Mouse (Mus musculus) layer of hippocampus, adult 9-11 months (tissue): ENCODE data around the gene Tnfsf9.

Experiments used
- DNase-seq: peaks from one replicate; pipeline ENCODE4 v3.0.0; 2022

The Tnfsf9 gene

GRCm38 (mm10) chr17:57105181-57106034 is at the start of gene Tnfsf9:
Gene Tnfsf9 (plus strand): TSS chr17:57105325.
- no peak for DNase-seq

DNA sequence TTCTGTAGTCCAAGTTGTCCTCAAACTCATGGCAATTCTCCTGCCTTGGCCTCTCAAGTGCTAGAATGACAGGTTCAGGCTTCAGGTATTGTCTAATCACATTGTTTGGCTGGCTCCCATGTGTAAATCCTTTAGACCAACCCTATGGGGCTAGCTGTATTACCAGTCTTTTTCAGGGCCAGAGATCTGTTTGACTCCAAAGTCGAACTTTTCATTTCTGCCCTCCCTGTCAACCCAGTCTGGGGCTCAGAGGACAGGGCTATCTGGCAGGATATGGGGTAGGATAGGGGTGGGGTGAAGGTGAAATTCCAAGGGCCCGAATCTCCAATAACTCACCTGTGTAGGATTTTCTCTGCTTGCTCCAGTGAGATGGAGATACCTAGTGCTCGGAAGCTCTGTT is 48.9 kb upstream of the Tnfsf9 start:
- DNase-seq = no peak

DNA sequence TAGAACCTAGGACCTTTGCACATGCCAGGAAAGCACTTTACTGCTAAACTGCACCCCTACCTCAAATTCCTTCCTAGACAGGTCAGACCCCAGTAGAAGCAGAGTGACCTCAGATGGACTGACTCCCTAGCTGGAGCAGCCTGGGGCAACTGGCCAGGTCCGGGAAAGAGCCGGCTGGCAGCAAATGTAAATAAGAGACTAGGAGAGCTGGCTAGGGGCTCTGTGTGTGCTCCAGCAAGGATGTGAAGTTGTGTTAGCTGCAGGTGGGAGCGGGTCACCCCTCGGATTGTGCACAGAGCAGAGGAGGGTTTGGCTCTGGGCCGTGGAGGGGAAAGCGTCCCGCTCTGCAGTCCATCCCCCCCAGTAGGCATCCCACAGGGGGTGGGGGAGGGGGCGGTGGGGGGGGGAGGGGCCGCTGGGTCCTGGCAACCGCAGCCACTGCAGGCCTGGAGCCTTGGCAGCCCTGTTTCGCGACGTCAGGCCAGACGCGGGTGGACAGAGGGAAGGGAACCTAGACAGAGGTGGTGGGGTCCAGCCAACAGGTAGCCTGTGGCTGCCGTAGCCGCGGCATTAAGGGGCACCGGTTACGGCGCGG is 46.1 kb upstream of the Tnfsf9 start, which contains the start of gene Crb3:
TSS of gene Crb3 (plus strand) at position 215 of the 595 bp plus-strand sequence.
- DNase-seq = no peak

GRCm38 (mm10) chr17:57059486-57059977 is 45.6 kb upstream of the Tnfsf9 start, which contains the start of gene Slc25a23:
Gene Slc25a23 (minus strand): TSS chr17:57059863.
- peak; percentile 81 for DNase-seq

- DNase-seq = peak; percentile 97
Observed at GRCm38 (mm10) chr17:57060231-57060801, 44.8 kb upstream of the Tnfsf9 start.

GRCm38 (mm10) chr17:57061069-57061468 is 44.1 kb upstream of the Tnfsf9 start:
- no peak for DNase-seq

DNA sequence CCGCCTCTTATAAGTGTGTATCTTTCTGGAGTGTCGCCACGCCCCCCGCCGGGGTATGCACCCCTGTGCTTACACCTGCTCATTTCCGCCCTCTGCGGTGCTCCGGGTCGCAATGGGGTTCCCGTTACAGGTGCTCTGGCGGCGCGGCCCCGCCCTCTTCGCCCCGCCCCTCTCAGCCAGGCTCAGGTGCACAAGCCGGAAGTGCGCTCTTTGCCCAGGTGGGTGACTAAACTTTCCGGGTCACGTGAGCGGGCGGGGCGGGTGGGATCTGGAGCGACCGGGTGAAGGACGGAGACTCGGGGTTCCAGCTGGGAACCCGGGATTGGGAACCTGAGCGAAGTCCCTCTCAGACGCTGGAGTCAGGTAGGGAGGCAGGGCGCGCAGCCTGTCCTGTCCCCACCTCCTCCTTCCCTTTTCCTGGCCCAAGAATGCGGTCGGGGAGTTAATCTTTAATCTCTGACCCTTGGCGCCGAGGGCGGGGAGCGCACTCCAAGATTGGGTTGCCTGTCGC is 43.1 kb upstream of the Tnfsf9 start:
- DNase-seq = no peak

DNA sequence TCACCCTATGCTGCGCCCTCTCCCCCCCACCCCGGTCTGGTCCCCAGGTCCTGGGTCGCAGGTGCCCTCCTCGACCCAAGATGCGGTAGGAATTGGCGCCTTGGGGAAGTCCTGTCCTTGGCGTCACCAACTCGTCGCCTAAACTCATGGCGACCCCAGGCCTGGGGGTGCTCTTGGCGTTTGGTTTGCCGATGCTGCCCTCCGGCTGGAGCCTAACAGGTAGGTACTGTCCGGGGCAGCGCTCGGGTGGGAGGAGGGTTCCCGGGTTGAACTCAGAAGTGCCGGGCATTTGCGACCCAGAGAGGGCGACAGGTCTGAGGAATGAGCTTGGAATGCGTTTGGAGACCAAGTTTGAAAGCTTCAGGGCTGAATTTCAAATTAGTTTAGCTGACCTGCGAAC is 42.6 kb upstream of the Tnfsf9 start:
- no peak for DNase-seq

- DNase-seq = no peak
Observed at GRCm38 (mm10) chr17:57063031-57063430, 42.1 kb upstream of the Tnfsf9 start.

DNA sequence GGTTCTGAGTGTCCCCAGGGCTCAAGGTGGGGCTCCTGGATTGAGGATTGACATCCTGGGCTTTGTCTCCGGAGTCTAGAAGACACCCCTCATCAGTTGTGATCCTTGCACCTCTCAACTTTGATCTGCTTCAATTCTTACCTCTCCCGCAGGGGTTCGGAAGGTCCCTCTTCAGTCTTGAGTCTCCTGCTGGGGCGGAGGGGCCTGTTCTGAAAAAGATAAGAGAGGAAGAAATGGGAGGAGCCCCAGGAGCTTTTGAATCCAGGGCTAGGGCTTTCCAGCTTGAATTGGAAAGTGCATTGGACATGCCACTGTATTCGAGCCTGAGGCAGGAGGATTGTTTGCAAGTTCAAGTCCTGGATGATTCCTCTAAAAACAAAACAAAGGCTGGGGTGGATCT is 38.2 kb upstream of the Tnfsf9 start:
- no peak for DNase-seq

DNA sequence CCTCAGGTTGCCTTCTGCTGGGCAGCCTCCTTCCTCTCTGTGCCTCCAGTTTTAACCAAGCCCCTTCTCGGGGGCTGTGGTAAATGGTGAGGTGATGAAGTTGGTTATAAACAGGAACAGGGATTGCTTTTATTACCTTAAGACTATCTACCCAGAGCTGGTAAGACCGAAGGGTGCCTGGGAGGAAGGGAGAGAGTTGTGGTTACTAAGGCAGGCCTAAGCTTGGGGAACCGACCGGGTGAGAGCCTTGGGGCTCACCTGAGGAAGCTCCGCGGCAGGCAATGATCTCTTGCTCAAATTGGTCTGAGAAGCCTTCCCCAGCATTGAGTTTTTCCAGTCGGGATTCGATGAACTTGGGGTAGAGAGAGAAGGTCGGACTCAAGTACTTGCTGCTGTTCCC is 34.9 kb upstream of the Tnfsf9 start:
- no peak for DNase-seq

GRCm38 (mm10) chr17:57070699-57071098 is 34.4 kb upstream of the Tnfsf9 start:
- DNase-seq = no peak

DNA sequence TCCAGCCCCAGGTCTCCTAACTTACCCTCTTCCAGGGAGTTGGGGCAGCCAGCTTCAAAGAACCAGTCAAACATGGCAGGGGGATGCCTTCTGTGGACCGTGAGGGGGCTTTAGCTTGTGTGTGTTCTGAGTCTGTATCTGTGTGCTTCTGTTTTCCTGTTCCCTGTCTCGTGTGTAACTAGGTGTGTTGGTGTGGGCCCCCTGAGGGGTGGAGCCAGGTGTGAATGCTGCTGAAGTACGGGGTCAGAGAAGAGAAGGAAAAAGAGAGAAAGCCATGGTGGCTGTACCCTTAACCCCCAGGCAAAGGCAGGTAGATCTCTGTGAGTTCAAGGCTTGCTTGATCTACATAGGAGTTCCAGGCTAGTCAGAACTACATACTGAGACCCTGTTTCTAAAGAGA is 28.2 kb upstream of the Tnfsf9 start:
- no peak for DNase-seq

DNA sequence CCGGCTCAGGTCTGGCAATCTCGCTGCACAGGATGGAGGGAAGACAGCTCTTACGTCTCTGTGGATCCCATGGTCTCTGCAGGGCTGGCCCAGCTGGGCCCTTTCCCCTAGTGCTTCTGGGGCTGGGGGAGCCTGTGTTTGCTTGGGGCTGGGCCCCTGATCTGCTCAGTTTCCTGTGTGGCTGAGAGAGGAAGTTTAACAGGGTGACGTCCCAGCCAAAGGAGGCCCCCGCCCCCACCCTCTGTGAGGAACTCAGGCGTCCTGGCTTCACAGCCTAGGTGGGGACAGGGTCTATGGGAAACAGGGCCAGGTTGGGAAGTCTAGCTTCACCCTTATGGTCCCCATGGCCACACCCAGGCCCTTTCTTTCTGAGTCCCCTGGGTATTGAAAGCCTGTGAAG is 26.8 kb upstream of the Tnfsf9 start, which contains the start of gene Dennd1c:
TSS of gene Dennd1c (minus strand) at position 179 of the 400 bp plus-strand sequence.
- DNase-seq = no peak

- no peak for DNase-seq
Observed at GRCm38 (mm10) chr17:57079919-57080318, 25.2 kb upstream of the Tnfsf9 start.

GRCm38 (mm10) chr17:57081234-57081842 is 23.8 kb upstream of the Tnfsf9 start:
- no peak for DNase-seq

GRCm38 (mm10) chr17:57082481-57082880 is 22.6 kb upstream of the Tnfsf9 start:
- no peak for DNase-seq

- DNase-seq = peak; percentile 37
Observed at GRCm38 (mm10) chr17:57085970-57086757, 19.0 kb upstream of the Tnfsf9 start.

DNA sequence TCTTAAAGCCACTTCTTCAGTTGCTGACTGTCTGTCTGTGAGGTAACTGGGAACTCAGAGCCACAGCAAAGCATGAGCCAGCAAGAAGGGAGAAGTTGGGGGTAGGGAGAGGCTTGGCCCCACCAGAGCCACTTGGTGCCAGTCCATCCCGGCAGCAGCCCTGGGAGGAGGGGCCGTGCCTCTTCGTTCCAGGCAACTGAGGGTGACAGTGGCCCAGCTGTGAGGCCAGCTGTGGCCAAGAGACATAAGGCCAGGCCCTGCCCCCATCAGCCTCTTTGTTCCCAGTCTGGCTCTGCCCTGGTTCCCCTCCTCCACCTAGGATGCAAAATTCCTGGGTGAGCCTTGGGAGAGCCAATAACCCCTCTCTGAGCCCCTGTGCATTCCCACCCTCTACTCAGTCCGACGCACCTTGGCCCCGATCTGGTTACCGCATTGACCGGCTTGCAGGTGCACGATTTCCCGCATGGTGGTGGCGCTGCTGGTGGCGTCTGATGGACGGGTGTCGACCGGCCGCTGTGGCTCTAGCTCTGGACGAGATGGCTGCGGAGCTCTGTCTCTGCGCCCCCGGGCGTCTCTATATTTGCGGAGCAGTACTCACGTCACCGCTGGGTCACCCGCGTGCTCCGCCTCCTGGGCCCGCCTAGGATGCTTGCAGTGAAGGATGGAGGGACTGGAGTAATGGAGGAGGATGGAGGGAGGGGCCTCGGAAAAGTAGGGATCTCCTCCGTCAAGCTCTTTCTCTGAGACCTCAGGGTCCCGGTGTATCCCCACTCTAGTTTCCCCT is 17.9 kb upstream of the Tnfsf9 start, which contains the start of gene Tubb4a:
TSS of gene Tubb4a (minus strand) at position 734 of the 784 bp plus-strand sequence.
- DNase-seq = peak; percentile 92

DNA sequence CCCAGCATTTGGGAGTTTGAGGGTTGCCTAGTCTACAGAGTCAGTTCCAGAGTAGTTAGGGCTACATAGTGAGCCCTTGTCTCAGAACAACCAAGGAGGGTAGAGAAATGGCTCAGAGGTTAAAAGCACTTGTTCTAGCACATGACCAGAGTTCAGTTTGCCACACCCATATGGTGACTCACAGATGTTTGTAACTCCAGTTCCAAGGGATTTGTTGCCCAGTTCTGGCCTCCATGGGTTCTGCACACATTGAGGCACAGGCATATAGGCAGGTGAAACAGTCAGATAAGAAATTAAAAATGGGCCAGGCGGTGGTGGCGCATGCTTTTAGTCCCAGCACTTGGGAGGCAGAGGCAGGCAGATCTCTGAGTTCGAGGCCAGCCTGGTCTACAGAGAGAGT is 10.9 kb upstream of the Tnfsf9 start:
- no peak for DNase-seq
